Mouse (Mus musculus): ENCODE measurements around the gene Atp6v0e. TPM values are rescaled to one million over a fixed set of nuclear protein-coding genes. Genes with fewer than 3 reads are reported as not detected.

Atp6v0e gene
- polyA plus RNA-seq, 1 experiment: 354 TPM

DNA sequence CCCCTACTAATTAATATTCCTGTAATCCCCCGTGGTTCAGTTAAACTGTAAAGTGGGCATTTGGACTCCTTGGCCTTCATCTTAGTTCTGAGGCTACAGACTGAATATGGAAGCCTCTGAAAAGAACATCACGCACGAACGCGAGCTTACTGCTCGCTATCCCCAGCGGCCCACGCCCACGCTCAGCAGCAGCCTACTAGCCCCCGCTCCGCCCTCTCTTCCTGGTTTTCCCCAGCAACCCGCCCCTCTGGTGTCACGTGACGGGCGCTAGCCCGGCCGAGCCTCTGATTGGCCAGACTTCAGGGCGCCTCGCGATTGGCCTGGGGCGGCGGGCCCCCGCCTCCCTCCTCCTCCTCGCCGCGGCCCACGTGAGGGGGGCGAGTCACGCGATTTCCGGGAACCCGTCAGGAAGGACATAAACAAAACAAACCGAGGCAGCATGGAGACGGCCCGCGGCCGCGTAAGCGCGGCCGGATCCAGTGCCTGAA lies 52.3 kb downstream of the Atp6v0e start, which contains the start of gene Crebrf:
Gene Crebrf, plus strand, starts transcription at position 380 of the 488 bp plus-strand sequence.
- peak within 1 kb of the TSS; percentile 93 for H3K4me3 ChIP-seq (ENCODE audit: control insufficient read depth, insufficient read depth, low read length)
- TF ChIP-seq POLR2A (IDR thresholded peaks at IDR 0.05; ENCODE audit: control insufficient read depth, extremely low read depth, insufficient read depth, low read length, poor library complexity) (peak; percentile 68), CTCF (IDR thresholded peaks at IDR 0.05; ENCODE audit: borderline replicate concordance, control insufficient read depth, extremely low read depth, insufficient read depth, low read length, poor library complexity) (no peak; the same call in 1 of the 2 replicates)
- WGBS: under 1% methylated on average over 41 of the region's 41 CpGs

DNA sequence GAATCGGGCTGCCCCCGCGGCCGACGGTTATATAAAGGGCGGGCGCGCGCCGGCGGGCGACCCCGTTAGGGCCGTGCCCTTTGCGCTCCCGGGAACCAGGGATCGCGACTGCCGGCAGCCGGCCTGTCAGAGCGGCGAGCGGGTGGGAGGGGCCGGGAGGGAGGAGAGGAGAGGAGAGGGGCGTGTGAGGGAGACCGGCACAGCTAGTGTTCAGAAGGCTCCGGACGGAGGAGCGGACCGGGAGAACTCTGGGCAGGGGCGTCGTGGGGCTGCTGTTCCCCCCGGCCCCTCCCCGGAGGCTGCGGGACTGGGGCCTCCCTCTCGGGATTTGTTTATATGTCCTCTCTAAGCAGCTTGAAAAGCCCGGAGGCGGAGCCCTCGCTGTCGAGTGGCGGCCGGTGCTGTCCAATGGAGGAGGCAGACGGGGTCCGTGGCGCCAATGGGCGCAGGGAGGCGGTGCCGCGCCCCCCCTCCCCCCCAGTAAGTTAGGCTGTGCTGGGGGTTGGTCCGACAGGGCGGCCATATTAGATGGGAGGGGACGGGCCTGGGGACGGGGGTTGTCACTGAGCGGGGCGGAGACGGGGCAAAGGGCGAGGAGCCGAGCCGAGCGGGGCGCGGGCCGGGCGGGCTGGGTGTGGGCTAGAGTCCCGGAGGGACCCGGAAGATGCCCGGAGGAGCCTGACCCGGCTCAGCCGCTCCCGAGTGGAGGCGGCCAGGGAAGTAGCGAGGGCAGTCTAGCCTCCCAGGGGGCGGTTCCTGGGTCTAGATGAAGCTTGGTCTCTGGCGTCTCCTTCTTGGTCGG lies 53.1 kb downstream of the Atp6v0e start:
- DNase-seq: peak; percentile 93
- H3K27ac ChIP-seq (ENCODE audit: control insufficient read depth, insufficient read depth, low read length): peak overlapping the region; percentile 32; the same call in 1 of the 2 replicates
- no peaks in the 10 kb centered on the region for H3K27me3 ChIP-seq (ENCODE audit: control insufficient read depth, insufficient read depth, low read length)
- peak overlapping the region; percentile 93 for H3K4me3 ChIP-seq (ENCODE audit: control insufficient read depth, insufficient read depth, low read length)
- TF ChIP-seq POLR2A (IDR thresholded peaks at IDR 0.05; ENCODE audit: control insufficient read depth, extremely low read depth, insufficient read depth, low read length, poor library complexity) (no peak), CTCF (IDR thresholded peaks at IDR 0.05; ENCODE audit: borderline replicate concordance, control insufficient read depth, extremely low read depth, insufficient read depth, low read length, poor library complexity) (peak; percentile 46; the same call in 1 of the 2 replicates)
- H3K36me3 ChIP-seq (ENCODE audit: control insufficient read depth, insufficient read depth, low read length): no peaks in the 10 kb centered on the region
- under 1% methylated on average over 64 of the region's 75 CpGs for WGBS
- H3K4me1 ChIP-seq (replicated peaks; ENCODE audit: control insufficient read depth, insufficient read depth, low read length): no peaks in the 10 kb centered on the region; the same call in 1 of the 2 replicates

More for the DNA sequence above, 52.3 kb downstream of the Atp6v0e start, which contains the start of gene Crebrf:
- Histone ChIP-seq H3K27ac (ENCODE audit: control insufficient read depth, insufficient read depth, low read length) (peak within 1 kb of the TSS; percentile 32; the same call in 1 of the 2 replicates), H3K36me3 (ENCODE audit: control insufficient read depth, insufficient read depth, low read length) (no peaks in the 10 kb centered on the region), H3K4me1 (replicated peaks; ENCODE audit: control insufficient read depth, insufficient read depth, low read length) (no peaks in the 10 kb centered on the region; the same call in 1 of the 2 replicates), H3K27me3 (ENCODE audit: control insufficient read depth, insufficient read depth, low read length) (no peaks in the 10 kb centered on the region)
- peak; percentile 99 for DNase-seq

DNA sequence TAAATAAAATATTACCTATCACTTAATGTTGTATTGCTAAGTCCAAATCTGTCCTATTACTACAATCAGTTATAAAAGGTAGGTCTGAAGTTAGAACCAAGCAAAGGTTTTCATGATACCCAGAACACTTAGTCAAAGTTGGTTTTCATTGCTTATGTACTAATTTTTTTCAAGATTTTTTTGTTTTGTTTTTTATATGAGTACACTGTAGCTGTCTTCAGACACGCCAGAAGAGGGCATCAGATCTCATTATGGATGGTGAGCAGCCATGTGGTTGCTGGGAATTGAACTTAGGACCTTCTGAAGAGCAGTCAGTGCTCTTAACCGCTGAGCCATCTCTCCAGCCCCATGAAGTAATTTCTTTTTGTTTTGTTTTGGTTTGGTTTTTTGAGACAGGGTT lies 54.8 kb downstream of the Atp6v0e start:
- no peak overlapping the region for H3K27ac ChIP-seq (ENCODE audit: control insufficient read depth, insufficient read depth, low read length)
- TF ChIP-seq CTCF (IDR thresholded peaks at IDR 0.05; ENCODE audit: borderline replicate concordance, control insufficient read depth, extremely low read depth, insufficient read depth, low read length, poor library complexity) (no peak), POLR2A (IDR thresholded peaks at IDR 0.05; ENCODE audit: control insufficient read depth, extremely low read depth, insufficient read depth, low read length, poor library complexity) (no peak)
- H3K4me1 ChIP-seq (replicated peaks; ENCODE audit: control insufficient read depth, insufficient read depth, low read length): no peaks in the 10 kb centered on the region; the same call in 1 of the 2 replicates
- no peak for DNase-seq
- no peaks in the 10 kb centered on the region for H3K27me3 ChIP-seq (ENCODE audit: control insufficient read depth, insufficient read depth, low read length)
- no peak overlapping the region for H3K4me3 ChIP-seq (ENCODE audit: control insufficient read depth, insufficient read depth, low read length)
- WGBS: 87% methylated on average over 2 of the region's 2 CpGs
- 0 out of 2 replicates have a peak, but pooled peaks cover 4% of the 10 kb centered on the region for H3K36me3 ChIP-seq (ENCODE audit: control insufficient read depth, insufficient read depth, low read length)

DNA sequence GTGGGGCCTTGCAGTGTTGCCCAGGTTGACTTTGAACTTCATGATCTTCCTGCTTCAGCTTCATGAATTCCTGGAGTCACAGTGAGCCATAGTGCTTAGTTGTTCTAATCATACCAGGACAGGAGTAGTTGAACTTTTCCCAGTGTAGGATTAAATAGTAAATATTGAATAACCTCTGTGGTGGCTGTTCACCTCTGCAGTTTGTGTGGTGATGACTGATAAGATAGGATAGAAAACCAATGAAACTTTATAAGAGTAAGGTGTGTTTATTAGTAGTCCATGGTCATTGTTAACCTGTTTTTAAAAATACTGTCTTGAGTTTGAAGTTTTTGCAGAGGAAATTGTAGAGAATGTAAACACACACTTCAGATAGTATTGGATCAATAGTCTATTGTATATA lies 56.4 kb downstream of the Atp6v0e start:
- Histone ChIP-seq H3K36me3 (ENCODE audit: control insufficient read depth, insufficient read depth, low read length) (0 out of 2 replicates have a peak, but pooled peaks cover 4% of the 10 kb centered on the region), H3K4me3 (ENCODE audit: control insufficient read depth, insufficient read depth, low read length) (no peak overlapping the region), H3K4me1 (replicated peaks; ENCODE audit: control insufficient read depth, insufficient read depth, low read length) (no peaks in the 10 kb centered on the region; the same call in 1 of the 2 replicates), H3K27me3 (ENCODE audit: control insufficient read depth, insufficient read depth, low read length) (no peaks in the 10 kb centered on the region), H3K27ac (ENCODE audit: control insufficient read depth, insufficient read depth, low read length) (no peak overlapping the region)
- DNase-seq: no peak
- TF ChIP-seq CTCF (IDR thresholded peaks at IDR 0.05; ENCODE audit: borderline replicate concordance, control insufficient read depth, extremely low read depth, insufficient read depth, low read length, poor library complexity) (no peak), POLR2A (IDR thresholded peaks at IDR 0.05; ENCODE audit: control insufficient read depth, extremely low read depth, insufficient read depth, low read length, poor library complexity) (no peak)

DNA sequence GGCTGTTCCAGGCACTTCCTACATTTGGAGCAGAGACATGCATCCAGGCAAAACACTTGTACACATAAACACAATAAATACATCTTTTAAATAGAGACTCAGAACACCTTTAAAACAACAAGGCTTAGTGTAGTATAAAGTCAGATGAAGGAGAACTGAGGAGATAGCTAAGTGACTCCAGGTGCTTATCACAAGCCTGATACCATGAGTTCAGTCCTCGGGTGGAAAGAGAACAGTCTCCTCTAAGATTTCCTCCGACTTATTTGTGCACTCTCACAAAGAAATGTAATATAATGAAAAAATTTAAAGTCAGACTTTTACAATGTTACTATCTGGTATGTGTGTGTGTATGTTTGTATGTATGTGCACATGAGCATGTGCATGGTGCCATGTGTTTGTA lies 58.8 kb downstream of the Atp6v0e start:
- H3K27me3 ChIP-seq (ENCODE audit: control insufficient read depth, insufficient read depth, low read length): no peaks in the 10 kb centered on the region
- no peak overlapping the region for H3K27ac ChIP-seq (ENCODE audit: control insufficient read depth, insufficient read depth, low read length)
- TF ChIP-seq POLR2A (IDR thresholded peaks at IDR 0.05; ENCODE audit: control insufficient read depth, extremely low read depth, insufficient read depth, low read length, poor library complexity): no peak
- no peak for TF ChIP-seq CTCF (IDR thresholded peaks at IDR 0.05; ENCODE audit: borderline replicate concordance, control insufficient read depth, extremely low read depth, insufficient read depth, low read length, poor library complexity)
- WGBS: 83% methylated on average over 2 of the region's 2 CpGs
- H3K4me1 ChIP-seq (replicated peaks; ENCODE audit: control insufficient read depth, insufficient read depth, low read length): no peaks in the 10 kb centered on the region; the same call in 1 of the 2 replicates
- H3K36me3 ChIP-seq (ENCODE audit: control insufficient read depth, insufficient read depth, low read length): 0 out of 2 replicates have a peak, but pooled peaks cover 4% of the 10 kb centered on the region
- no peak overlapping the region for H3K4me3 ChIP-seq (ENCODE audit: control insufficient read depth, insufficient read depth, low read length)
- DNase-seq: no peak

DNA sequence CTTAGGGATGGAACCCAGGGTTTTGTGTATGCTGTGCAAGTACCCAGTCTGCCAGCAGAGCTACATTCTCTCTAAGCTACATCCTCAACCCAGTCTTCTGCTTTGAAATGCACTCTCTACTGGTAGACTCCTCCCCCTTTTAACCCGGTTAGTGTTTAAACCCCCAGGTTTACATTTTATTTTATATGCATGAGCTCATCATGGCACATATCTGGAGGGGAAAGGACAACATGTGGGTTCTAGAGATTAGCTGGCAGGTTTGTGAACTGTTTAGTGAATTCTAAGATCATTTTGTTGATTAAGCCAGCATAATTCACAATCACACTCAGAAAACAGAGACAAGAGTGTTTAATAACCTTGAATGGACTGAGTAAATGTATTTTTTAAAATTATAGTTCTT lies 61.8 kb downstream of the Atp6v0e start:
- H3K4me1 ChIP-seq (replicated peaks; ENCODE audit: control insufficient read depth, insufficient read depth, low read length): no peaks in the 10 kb centered on the region
- TF ChIP-seq CTCF (IDR thresholded peaks at IDR 0.05; ENCODE audit: borderline replicate concordance, control insufficient read depth, extremely low read depth, insufficient read depth, low read length, poor library complexity) (no peak), POLR2A (IDR thresholded peaks at IDR 0.05; ENCODE audit: control insufficient read depth, extremely low read depth, insufficient read depth, low read length, poor library complexity) (no peak)
- H3K27ac ChIP-seq (ENCODE audit: control insufficient read depth, insufficient read depth, low read length): no peak overlapping the region
- DNase-seq: no peak
- H3K4me3 ChIP-seq (ENCODE audit: control insufficient read depth, insufficient read depth, low read length): no peak overlapping the region
- WGBS: 53% methylated on average over 1 of the region's 1 CpGs
- H3K27me3 ChIP-seq (ENCODE audit: control insufficient read depth, insufficient read depth, low read length): no peaks in the 10 kb centered on the region
- 0 out of 2 replicates have a peak, but pooled peaks cover 4% of the 10 kb centered on the region for H3K36me3 ChIP-seq (ENCODE audit: control insufficient read depth, insufficient read depth, low read length)
